Mouse (Mus musculus) frontal cortex, postnatal 10 days (tissue): ENCODE measurements around the gene Saysd1.

Source experiments
- DNase-seq, 2 experiments: peaks; one replicate each; pipeline ENCODE4 v3.0.0; 2022; ENCODE audit warnings: low spot score in 2 of 2, mixed read lengths in 1 of 2

The Saysd1 gene

DNA sequence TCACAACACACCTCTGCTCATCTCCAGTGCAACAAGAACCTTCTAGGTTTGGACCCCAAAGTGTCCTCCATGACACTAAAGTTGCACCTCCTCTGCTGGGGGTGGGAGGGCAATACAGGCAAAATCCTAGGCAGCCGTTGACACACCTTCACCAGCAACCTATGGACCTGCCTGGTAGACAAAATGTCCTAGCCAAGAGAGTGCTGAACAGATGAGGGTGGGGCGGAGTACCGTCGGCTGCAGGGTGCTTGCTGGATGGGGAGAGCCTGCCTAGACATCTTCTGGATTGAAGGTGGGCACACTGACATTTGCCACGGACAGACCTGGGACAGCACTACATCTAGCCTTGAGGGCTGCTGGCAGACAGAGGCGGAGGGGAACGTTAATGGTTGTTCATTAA, 26.1 kb upstream of the Saysd1 start:
- no peak for DNase-seq

DNA sequence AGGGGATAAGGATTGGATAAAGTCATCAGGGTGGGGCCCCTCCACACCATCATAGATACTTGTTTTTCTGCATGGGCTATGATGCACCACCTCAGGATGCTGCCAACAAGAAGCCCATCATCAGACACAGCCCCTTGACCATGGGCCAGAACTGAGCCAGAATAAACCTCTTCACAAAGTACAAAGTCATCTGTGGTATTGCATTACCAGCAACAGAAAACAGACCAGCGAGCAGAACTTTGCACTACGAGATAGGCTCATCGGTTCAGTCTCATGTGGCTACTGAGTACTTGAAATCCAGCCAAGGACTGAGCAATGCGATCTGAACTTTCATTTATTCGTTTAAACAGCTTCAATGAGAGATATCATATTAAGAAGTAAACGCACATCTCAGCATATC, 24.4 kb upstream of the Saysd1 start:
- DNase-seq: no peak

DNA sequence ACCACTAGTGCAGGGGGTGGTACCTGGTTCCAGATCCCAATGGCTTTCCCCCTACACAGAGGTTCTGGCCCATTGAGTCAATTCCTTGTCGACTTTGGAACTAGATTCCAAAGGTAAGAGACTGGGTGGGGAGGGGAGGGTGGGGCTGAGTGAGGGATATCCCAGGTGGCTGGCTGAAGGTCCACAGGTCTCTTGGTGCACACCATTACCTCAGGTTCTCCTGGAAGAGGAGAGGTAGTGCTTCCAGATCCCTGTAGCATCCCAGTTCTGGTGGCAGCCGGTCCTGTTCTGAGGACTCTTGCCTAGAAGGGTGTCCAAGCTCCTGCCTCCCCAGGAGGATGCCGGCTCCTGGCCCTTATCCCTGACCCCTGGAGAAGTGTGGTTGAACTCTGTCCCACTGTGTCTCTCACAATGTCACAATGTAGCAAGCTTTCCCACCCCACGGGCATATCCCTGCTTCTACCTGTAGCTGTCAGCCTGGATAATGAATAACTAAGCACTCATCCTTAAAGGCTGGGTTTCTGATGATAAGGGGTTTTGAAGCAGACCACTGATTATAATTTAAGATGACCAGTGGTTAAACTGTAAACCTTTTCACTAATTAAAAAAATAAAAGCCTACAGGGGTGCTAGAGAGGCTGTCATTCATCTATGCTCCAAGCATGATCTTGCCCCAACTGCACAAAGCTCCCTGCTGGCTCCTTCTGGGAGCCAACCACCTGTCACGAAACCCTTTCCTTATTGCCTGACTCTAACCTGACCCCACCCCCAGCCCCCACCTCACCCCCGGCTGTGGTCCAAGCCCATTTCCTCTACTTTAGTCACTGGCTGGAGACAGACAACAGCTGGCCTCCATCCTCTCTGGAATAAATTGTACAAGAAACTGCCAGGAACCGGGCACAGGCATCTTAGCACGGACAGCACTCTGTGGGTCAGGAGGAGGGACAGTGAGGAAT, 20.7 kb upstream of the Saysd1 start:
- no peak for DNase-seq

DNA sequence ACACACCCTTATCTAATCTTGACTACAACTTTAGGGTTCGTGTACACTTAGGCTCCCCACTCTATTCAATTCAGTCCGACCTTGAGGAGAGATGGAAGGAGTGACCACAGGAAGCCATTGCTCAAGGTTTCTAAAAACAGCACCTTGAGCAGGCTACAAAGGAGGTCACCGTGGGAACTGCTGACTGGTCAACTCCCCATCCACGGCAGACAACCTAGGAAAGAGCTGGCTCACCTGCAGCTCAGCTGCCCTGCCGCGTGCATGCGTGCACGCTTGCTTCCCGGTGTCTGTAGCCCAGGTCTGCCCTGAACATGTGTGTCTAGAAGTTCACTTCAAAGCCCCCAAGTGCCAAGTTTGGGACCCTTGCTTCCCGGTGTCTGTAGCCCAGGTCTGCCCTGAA, 19.3 kb upstream of the Saysd1 start:
- no peak for DNase-seq

DNA sequence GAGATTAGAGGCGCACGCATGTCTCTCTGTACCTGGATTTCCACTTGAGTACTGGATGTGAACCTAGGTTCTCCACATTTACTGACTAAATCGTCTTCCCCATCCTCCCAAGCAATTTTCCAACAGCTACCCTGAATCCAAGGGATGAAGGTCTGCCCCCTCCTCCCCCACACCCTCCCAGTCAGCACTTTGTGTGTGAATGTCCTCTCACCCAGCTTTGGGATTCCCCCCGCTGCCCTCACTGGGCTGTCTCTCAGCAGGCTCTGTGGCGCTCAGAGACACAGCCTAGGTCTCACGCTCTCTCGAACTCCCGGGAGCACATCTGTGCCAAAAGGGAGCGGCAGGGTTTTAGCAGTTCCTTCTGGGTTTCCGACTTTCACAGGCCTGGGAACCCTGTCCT, 17.4 kb upstream of the Saysd1 start:
- DNase-seq: no peak

DNA sequence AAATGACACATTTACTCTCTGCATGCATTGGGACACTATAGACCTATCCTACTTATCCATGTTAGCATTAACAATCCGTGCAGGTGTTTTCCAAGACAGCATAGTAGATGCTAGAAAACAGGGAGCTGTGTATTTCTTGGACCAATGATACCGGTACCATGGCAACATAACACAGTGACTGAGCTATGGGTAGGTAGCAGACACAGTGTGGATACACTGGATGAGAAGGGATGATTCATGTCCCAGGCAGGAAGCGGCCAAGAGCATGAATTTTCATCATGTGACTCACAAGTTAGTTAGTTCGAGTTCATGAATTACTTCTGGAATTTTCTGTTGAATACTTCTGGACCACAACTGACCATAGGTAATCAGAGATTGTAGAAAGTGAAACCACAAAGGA, 16.6 kb upstream of the Saysd1 start:
- no peak for DNase-seq

DNA sequence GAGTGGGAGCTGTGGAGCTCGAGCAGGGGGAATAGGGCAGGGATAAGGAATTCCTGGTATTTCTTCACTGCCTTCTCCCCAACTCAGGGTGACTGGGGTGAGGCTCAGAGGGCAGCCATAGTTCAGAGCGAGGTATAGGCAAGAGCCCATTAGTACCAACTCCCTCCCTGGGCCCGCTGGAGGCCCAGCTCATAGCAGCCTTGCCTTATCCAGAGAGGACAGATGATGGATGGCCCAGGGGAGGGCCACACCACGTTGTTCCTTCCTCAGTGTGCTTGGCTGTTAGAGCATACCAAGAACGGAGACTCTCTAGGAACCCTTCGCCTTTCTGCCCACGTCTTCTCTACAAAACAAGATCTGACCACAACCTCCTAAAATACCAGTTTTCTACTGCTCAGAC, 15.9 kb upstream of the Saysd1 start:
- no peak for DNase-seq

DNA sequence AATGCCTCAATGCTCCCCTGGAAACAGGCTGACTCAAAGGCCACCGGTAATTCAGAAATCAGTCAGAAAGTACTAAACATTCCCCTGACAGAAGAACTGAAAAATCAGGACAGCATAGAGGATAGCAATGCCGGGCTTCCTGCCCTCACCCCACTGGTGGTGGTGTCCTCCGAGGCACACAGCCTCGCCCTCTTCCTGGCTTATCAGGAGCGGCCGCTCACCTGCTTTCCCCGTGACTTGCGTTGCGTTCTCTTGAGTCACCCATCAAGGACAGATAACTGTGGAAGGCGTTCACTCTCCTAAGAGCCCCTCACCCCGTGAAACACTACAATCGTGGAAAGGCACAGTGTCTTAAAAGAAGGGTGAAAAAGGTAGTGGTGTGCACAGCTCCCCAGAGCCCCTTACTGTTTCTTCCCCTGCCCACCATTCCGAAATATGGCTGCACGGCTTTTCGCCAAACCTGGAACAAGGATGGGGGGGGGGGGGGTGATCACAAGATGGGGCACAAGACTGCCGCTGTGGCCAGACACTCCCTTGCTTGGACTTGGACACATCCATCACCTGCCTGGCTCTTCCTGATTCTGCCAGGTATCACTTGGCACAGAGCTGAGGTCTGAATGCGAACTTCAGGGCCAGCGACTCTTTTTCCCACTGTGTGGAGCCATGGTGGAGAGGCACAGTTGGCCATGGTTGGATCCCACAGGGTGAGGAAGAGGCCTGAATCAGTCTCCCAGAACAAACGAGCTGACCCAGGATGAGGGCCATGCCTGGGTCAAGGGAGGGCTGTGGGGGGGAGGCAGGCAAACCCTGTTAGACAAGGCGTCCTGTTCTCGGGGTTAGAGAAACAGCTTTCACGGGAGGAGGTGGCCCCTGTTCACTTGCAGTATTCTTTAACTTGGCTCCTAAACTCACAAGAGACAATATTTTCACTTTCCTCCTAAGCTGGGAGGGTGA, 11.1 kb upstream of the Saysd1 start:
- no peak for DNase-seq

DNA sequence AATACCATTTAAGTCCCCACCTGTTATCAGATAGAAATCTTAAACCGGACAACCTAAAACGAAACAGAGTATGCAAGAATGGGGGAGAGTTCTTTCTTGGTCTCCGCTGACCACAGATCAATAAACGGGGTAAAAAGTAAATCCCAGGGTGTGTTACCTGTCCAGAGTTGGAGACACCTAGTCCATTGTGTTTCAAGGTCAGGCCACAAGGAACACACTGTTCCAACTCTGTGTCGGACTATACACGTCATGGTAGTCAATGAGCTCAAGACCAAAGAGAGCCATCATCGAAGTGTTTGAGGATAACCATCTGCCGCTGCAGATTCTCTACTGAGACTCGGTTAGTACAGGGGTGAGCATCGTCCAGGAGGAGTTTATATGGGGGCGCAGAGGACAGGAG, 10.2 kb upstream of the Saysd1 start:
- no peak for DNase-seq

DNA sequence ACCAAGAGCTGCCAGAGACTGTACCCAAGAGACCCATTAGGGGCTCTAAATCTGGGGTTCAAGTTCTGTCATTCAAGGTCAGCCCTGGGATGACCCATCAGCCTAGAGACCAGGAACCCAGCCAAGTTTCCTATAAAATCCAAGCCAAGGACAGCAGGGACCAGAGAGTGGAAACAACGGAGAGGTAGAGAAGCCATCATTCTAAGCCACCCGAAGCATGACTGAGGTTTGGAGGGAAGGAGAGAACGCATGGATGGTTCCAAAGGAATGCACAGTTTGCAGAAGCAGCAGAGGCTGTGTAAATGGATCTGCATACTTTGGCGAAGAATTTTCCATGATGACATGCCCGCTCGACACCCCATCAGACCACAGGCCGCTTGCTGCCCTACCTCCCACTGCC, 9.5 kb upstream of the Saysd1 start:
- no peak for DNase-seq

DNA sequence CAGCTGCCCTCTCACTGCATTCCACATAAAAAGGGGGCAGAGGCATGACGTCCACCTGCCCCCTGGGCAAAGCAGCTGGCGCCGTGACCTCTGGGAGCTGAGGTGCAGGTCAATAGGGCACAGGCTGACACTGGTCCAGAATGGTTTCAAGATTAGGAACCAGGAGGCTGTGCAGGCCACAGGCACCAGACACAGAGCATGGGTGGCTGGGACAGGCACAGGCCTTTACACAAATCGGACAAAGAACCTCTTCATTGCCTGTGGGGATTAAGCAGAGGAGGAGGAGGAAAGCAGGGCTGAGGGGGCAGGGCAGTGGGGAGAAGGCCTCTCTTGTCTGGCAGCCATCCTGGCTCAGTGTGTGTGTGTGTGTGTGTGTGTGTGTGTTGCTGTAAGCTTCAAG, 5.8 kb upstream of the Saysd1 start:
- DNase-seq: peak in 1 of 2 experiments; percentile 20

DNA sequence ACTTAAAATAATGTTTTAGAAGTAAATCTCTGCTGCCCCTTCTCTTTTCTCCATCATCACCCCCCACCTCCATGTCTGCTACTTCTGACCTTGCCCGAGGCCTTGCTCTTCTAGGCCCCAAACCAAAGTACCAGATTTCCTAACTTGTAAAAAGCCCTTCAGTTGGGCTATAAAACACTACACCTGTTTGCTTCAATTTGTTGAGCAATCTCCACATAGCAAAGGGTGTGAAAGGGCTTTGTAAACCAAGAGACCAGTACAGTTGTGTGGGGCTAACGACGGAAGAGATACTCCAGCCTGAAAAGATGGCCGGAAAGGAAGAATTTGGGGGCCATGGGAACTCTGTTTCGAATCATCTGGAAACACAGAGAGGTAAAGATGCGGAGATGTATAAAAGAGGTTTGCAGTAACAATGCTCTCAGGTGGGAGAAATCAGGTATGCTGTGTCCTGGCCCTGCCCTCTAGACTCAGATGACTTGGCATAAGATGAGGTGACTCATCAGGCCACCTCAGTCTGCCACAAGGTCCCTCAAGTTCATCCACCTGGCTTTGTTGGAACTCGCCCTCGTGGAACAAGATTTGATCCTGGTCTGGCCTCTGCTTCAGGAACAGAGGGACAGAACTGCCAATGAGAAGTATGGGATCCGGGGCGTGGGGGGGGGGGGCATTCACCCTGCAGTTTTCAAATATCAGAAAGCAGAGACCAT, 3.2 kb downstream of the Saysd1 start:
- no peak for DNase-seq

DNA sequence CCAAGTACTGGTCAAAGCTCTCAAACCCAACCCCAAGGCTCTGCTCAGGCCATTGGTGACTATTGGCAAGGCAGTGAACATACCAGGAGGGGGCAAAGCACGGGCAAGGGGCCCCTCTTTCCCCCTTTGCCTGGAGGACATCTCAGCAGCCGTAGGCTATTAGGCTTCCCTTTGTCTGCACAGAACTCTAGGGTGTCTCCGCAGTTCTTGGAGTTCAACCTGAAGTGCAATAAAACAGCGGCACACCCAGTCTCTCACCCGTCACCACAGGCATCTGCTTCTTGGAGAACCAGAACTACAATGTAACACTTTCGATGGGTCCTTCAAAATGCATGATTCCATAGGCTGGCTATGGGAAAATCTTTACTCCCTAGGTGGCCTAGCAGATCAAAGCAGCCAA, 10.2 kb downstream of the Saysd1 start:
- no peak for DNase-seq

DNA sequence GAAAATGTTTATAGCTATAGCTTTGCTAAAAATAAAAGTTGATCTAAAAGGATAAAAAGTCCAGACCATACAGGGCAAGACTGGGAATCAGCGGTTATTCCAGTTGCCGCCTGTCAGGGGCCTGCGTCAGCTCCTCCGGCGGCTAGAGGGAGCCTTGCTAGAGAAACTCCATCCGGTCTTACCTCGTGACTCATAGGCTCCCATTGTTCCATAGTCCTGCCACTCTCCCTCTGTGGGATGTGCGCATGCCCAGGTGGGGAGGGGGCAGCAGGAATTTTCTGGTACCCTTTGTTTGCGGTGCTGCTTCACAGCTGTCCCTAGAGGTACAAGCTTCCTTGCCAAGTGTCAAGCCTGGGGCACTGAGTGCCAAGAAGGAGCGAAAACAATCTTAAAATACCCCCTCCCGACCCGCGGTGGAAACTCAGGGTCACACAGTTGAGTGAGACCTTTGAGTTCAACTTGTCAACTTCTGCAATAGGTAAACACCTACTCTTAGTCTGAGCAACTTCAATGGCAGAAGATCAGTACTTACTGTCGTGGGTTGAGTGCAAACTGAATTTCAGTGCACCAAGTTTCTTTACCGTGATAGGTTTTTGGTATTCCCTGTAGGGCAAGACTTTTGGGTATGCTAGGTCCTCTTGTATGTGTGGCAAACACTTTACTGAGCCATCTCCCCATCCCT, 10.8 kb downstream of the Saysd1 start:
- DNase-seq: no peak

DNA sequence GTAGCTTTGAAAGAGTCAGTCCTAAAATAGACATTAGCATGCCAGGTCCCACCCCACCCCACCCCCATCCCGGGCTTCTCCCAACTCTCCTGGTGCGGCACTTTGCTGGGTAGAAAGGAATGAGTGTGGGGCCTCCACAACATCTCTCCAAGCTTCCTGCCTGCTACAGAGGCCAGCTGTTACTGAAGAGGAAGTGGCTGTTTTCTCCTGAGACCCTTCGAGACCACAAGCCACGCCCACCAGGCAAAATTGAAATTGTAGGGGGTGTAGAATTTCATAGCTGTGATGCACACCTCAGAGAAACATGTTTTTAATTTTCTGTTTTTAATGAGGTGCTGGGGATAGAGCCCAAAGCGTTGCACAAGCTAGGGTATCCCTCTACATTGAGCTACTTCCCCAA, 17.5 kb downstream of the Saysd1 start:
- no peak for DNase-seq

DNA sequence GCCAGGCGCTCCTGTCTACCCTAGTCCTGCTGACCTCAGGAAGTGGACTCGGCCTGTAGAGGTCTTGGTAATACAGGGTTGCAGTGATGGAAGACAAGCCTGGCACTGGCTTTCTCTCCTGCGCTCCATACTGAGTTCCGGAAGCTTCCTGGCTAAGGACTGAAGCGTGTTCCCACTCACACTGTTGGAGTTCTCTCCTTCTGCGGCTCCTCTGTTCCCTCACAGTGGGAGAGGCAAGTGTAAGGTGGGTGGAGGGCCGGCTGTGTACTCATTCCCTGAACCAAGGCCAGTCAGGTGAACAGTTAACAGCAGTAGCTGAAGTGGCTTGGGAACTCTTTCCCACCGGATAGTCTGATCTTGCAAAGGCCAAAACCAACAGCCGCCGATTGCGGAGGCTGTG, 18.3 kb downstream of the Saysd1 start:
- DNase-seq: no peak

DNA sequence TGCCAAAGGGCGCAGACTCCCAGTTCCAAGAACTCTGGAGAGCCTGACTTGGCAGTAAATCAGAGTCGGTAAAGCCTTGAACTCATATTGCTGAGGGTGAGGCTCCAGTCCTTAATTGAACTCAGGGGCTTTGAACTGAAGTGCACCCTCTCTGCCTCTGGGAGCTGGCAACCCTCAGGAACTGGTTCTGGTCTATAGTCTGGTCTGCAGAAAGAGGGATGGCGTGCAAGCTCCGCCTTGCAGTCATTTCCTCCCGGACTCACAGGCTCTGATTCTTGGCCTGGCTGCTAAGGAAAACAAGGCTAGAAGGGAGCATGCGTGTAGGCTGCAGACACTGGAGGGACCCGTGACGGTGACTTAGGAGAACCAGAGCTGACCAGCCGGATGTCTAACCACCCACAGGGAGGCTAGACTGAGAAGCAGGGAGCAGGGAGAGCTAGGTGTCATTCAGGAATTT, 22.2 kb downstream of the Saysd1 start:
- no peak for DNase-seq

DNA sequence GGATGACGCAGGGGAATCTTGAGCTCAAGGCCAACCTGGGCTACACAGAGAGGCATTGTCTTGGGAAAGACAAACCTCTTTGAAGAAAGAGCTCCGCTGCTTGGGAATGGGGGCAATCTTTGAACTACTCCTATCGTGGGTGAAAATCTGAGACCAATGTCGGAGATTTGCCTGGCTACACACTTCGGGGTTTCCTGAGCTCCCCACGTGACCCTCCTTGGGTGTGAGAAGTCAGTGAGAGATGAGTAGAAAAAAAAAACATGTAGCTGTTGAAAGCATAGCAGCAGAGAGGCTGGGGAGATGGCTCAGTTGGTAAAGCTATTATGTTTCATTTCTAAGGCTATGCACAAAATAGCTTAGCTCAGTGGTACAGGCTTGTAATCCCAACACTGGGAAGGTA, 23.4 kb downstream of the Saysd1 start:
- no peak for DNase-seq

DNA sequence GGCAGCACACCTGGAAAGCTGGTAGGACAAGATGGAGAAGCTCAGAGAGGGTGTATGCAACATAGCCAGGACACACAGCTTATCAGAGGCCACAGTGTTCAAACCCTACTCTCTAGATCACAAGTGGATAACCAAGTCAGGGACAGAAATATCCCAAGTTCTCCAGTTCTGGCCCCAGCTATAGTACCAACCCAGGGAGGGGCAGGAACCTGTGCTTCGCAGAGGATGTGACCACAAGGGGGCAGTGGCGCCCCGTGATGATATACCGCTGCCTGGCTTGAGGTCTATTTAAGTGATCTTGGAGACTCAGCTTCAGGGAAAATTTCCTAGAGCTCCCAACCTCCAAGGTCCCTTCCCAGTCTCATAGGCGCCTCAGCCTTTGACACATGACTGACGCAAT, 24.4 kb downstream of the Saysd1 start:
- DNase-seq: peak; percentile 50 to 82

DNA sequence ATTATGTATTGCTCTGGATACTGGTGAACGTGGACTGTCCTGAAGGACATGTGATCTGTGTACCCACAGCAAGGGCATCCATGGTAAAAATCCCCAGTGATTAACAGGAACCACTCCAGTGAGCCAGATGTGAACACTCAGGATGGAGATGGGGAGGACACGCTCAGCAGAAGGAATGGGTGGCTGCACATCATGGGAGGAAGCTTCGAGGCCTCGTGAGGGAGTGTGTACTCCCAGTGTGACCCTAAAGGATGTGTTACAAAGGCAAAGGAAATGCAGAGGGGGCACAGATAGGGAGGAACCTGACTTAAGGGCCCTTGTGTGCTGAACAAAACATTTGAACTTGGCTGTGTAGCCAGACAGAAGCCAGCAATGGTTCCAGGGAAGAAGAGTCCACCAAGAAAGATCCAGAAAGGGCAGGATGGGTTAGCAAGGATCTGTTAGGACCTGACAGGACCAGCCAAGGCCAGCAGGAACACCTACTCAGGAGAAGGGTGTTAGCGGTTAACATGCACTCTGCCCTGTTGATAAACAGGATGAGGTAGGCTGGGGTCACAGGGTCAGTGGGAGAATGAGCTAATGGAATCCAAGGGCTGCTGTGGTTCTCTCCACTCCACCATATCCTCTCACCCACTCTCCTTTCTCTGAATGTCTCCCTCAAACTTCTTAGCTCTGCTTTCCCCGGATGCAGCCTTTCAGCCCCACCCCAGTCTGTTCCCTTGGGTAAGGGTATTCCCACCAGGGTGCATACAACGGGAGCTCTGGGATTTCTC, 25.0 kb downstream of the Saysd1 start:
- no peak for DNase-seq

DNA sequence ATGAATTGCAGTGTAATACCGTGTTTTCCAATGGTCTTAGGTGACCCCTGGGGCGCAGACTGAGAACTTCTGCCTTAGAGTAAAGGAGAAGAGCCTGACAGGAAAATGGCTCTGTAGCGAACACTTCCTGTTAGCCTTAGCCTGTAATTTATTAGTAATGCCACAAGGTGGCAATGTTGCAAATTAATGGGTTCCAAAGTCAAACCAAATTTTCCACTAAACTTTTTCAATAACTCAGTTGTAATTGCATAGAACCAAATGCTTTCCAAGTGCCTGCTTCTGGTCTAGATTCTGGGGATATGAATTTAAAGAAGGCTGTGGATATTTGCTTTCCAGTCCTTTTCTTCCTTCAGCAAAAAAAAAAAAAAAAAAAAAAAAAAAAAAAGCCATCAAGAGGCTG, 26.1 kb downstream of the Saysd1 start:
- no peak for DNase-seq
